Mouse (Mus musculus): Measurements from ENCODE around the gene Clasp2. TPM values are rescaled to one million over a fixed set of nuclear protein-coding genes. Genes with fewer than 3 reads are reported as not detected.

Gene Clasp2
- polyA plus RNA-seq, 1 experiment from 2014 or later: 57.9 TPM

- no peaks in the 10 kb centered on the region for H3K27me3 ChIP-seq (ENCODE audit: control insufficient read depth, insufficient read depth, low read length)
- DNase-seq (ENCODE audit: low spot score): no peak
- no peaks in the 10 kb centered on the region for H3K9me3 ChIP-seq (ENCODE audit: control insufficient read depth, low read length)
- H3K4me2 ChIP-seq (replicated peaks; ENCODE audit: low read depth, low read length): no peak overlapping the region
- ATAC-seq (ENCODE audit: low FRiP score): no peak
- H3K4me3 ChIP-seq (ENCODE audit: low read depth, low read length): no peak overlapping the region
- H3K4me1 ChIP-seq (replicated peaks; ENCODE audit: control insufficient read depth, insufficient read depth, low read length): peaks cover under 1% of the 10 kb centered on the region; the same call in 1 of the 2 replicates
- no peak overlapping the region for H3K9ac ChIP-seq (ENCODE audit: low read depth, low read length)
- H3K36me3 ChIP-seq (ENCODE audit: control insufficient read depth, insufficient read depth, low read length): no peaks in the 10 kb centered on the region
- H3K27ac ChIP-seq (ENCODE audit: low read depth, low read length): no peak overlapping the region
- 84% methylated on average over 5 of the region's 5 CpGs for WGBS
These were observed 55.9 kb downstream of the Clasp2 start for GRCm38 (mm10) chr9:113797206-113797605.

- Histone ChIP-seq H3K4me1 (replicated peaks; ENCODE audit: control insufficient read depth, insufficient read depth, low read length) (no peaks in the 10 kb centered on the region), H3K9me3 (ENCODE audit: control insufficient read depth, low read length) (no peaks in the 10 kb centered on the region), H3K36me3 (ENCODE audit: control insufficient read depth, insufficient read depth, low read length) (no peaks in the 10 kb centered on the region), H3K27me3 (ENCODE audit: control insufficient read depth, insufficient read depth, low read length) (no peaks in the 10 kb centered on the region), H3K9ac (ENCODE audit: low read depth, low read length) (no peak overlapping the region), H3K4me2 (replicated peaks; ENCODE audit: low read depth, low read length) (no peak overlapping the region), H3K27ac (ENCODE audit: low read depth, low read length) (no peak overlapping the region), H3K4me3 (ENCODE audit: low read depth, low read length) (no peak overlapping the region)
- ATAC-seq (ENCODE audit: low FRiP score) (no peak), DNase-seq (ENCODE audit: low spot score) (no peak)
- WGBS: 87% methylated on average over 3 of the region's 3 CpGs
These were observed 59.4 kb downstream of the Clasp2 start for GRCm38 (mm10) chr9:113800671-113801070.

- WGBS: 52% methylated on average over 3 of the region's 3 CpGs
- Histone ChIP-seq H3K9ac (ENCODE audit: low read depth, low read length) (no peak overlapping the region), H3K4me1 (replicated peaks; ENCODE audit: control insufficient read depth, insufficient read depth, low read length) (no peaks in the 10 kb centered on the region), H3K27ac (ENCODE audit: low read depth, low read length) (no peak overlapping the region), H3K4me2 (replicated peaks; ENCODE audit: low read depth, low read length) (no peak overlapping the region), H3K27me3 (ENCODE audit: control insufficient read depth, insufficient read depth, low read length) (no peaks in the 10 kb centered on the region), H3K36me3 (ENCODE audit: control insufficient read depth, insufficient read depth, low read length) (no peaks in the 10 kb centered on the region), H3K9me3 (ENCODE audit: control insufficient read depth, low read length) (no peaks in the 10 kb centered on the region), H3K4me3 (ENCODE audit: low read depth, low read length) (no peak overlapping the region)
- DNase-seq (ENCODE audit: low spot score) (no peak), ATAC-seq (ENCODE audit: low FRiP score) (no peak)
These were observed 61.5 kb downstream of the Clasp2 start for GRCm38 (mm10) chr9:113802734-113803133.

- no peaks in the 10 kb centered on the region for H3K9me3 ChIP-seq (ENCODE audit: control insufficient read depth, low read length)
- no peak overlapping the region for H3K4me2 ChIP-seq (replicated peaks; ENCODE audit: low read depth, low read length)
- no peak for DNase-seq (ENCODE audit: low spot score)
- H3K27ac ChIP-seq (ENCODE audit: low read depth, low read length): no peak overlapping the region
- H3K9ac ChIP-seq (ENCODE audit: low read depth, low read length): no peak overlapping the region
- 84% methylated on average over 2 of the region's 2 CpGs for WGBS
- no peak overlapping the region for H3K4me3 ChIP-seq (ENCODE audit: low read depth, low read length)
- H3K36me3 ChIP-seq (ENCODE audit: control insufficient read depth, insufficient read depth, low read length): no peaks in the 10 kb centered on the region
- no peak for ATAC-seq (ENCODE audit: low FRiP score)
- no peaks in the 10 kb centered on the region for H3K27me3 ChIP-seq (ENCODE audit: control insufficient read depth, insufficient read depth, low read length)
- no peaks in the 10 kb centered on the region for H3K4me1 ChIP-seq (replicated peaks; ENCODE audit: control insufficient read depth, insufficient read depth, low read length)
These were observed 62.5 kb downstream of the Clasp2 start for GRCm38 (mm10) chr9:113803751-113804150.

- DNase-seq (ENCODE audit: low spot score): no peak
- Histone ChIP-seq H3K27me3 (ENCODE audit: control insufficient read depth, insufficient read depth, low read length) (no peaks in the 10 kb centered on the region), H3K9me3 (ENCODE audit: control insufficient read depth, low read length) (no peaks in the 10 kb centered on the region), H3K36me3 (ENCODE audit: control insufficient read depth, insufficient read depth, low read length) (no peaks in the 10 kb centered on the region), H3K9ac (ENCODE audit: low read depth, low read length) (no peak overlapping the region), H3K4me3 (ENCODE audit: low read depth, low read length) (no peak overlapping the region), H3K27ac (ENCODE audit: low read depth, low read length) (no peak overlapping the region), H3K4me2 (replicated peaks; ENCODE audit: low read depth, low read length) (no peak overlapping the region), H3K4me1 (replicated peaks; ENCODE audit: control insufficient read depth, insufficient read depth, low read length) (no peaks in the 10 kb centered on the region)
- ATAC-seq (ENCODE audit: low FRiP score): no peak
- 92% methylated on average over 1 of the region's 1 CpGs for WGBS
These were observed 64.1 kb downstream of the Clasp2 start for GRCm38 (mm10) chr9:113805359-113805758.

GRCm38 (mm10) chr9:113811327-113811726, 70.1 kb downstream of the Clasp2 start:
- ATAC-seq (ENCODE audit: low FRiP score) (no peak), DNase-seq (ENCODE audit: low spot score) (no peak)
- no peaks in the 10 kb centered on the region for H3K36me3 ChIP-seq (ENCODE audit: control insufficient read depth, insufficient read depth, low read length)
- H3K4me1 ChIP-seq (replicated peaks; ENCODE audit: control insufficient read depth, insufficient read depth, low read length): no peaks in the 10 kb centered on the region
- H3K27ac ChIP-seq (ENCODE audit: low read depth, low read length): no peak overlapping the region
- no peak overlapping the region for H3K4me2 ChIP-seq (replicated peaks; ENCODE audit: low read depth, low read length)
- 78% methylated on average over 1 of the region's 1 CpGs for WGBS
- no peak overlapping the region for H3K4me3 ChIP-seq (ENCODE audit: low read depth, low read length)
- no peak overlapping the region for H3K9ac ChIP-seq (ENCODE audit: low read depth, low read length)
- no peaks in the 10 kb centered on the region for H3K27me3 ChIP-seq (ENCODE audit: control insufficient read depth, insufficient read depth, low read length)
- no peaks in the 10 kb centered on the region for H3K9me3 ChIP-seq (ENCODE audit: control insufficient read depth, low read length)

GRCm38 (mm10) chr9:113811957-113812670, 70.8 kb downstream of the Clasp2 start:
- ATAC-seq (ENCODE audit: low FRiP score): peak; percentile 72

GRCm38 (mm10) chr9:113812671-113813001, 71.4 kb downstream of the Clasp2 start:
- ATAC-seq (ENCODE audit: low FRiP score): no peak
- H3K9ac ChIP-seq (ENCODE audit: low read depth, low read length): no peak overlapping the region
- no peaks in the 10 kb centered on the region for H3K36me3 ChIP-seq (ENCODE audit: control insufficient read depth, insufficient read depth, low read length)
- DNase-seq (ENCODE audit: low spot score): peak; percentile 8
- no peaks in the 10 kb centered on the region for H3K27me3 ChIP-seq (ENCODE audit: control insufficient read depth, insufficient read depth, low read length)
- WGBS: 75% methylated on average over 4 of the region's 4 CpGs
- no peak overlapping the region for H3K4me2 ChIP-seq (replicated peaks; ENCODE audit: low read depth, low read length)
- peak overlapping the region; percentile 20; the same call in 1 of the 2 replicates for H3K4me3 ChIP-seq (ENCODE audit: low read depth, low read length)
- H3K27ac ChIP-seq (ENCODE audit: low read depth, low read length): no peak overlapping the region
- no peaks in the 10 kb centered on the region for H3K9me3 ChIP-seq (ENCODE audit: control insufficient read depth, low read length)
- H3K4me1 ChIP-seq (replicated peaks; ENCODE audit: control insufficient read depth, insufficient read depth, low read length): no peaks in the 10 kb centered on the region

More at GRCm38 (mm10) chr9:113811957-113812670, 70.8 kb downstream of the Clasp2 start:
- Histone ChIP-seq H3K36me3 (ENCODE audit: control insufficient read depth, insufficient read depth, low read length) (no peaks in the 10 kb centered on the region), H3K4me1 (replicated peaks; ENCODE audit: control insufficient read depth, insufficient read depth, low read length) (no peaks in the 10 kb centered on the region), H3K27ac (ENCODE audit: low read depth, low read length) (peak overlapping the region; percentile 58), H3K4me3 (ENCODE audit: low read depth, low read length) (peak overlapping the region; percentile 21), H3K9ac (ENCODE audit: low read depth, low read length) (0 out of 2 replicates have a peak overlapping the region, but pooled peaks have one; percentile 11), H3K4me2 (replicated peaks; ENCODE audit: low read depth, low read length) (peak overlapping the region; percentile 23; the same call in 1 of the 2 replicates), H3K27me3 (ENCODE audit: control insufficient read depth, insufficient read depth, low read length) (no peaks in the 10 kb centered on the region), H3K9me3 (ENCODE audit: control insufficient read depth, low read length) (no peaks in the 10 kb centered on the region)
- DNase-seq (ENCODE audit: low spot score): peak; percentile 44
- 47% methylated on average over 9 of the region's 9 CpGs for WGBS

- Histone ChIP-seq H3K36me3 (ENCODE audit: control insufficient read depth, insufficient read depth, low read length) (no peaks in the 10 kb centered on the region), H3K9ac (ENCODE audit: low read depth, low read length) (no peak overlapping the region), H3K27me3 (ENCODE audit: control insufficient read depth, insufficient read depth, low read length) (no peaks in the 10 kb centered on the region), H3K9me3 (ENCODE audit: control insufficient read depth, low read length) (no peaks in the 10 kb centered on the region), H3K4me3 (ENCODE audit: low read depth, low read length) (no peak overlapping the region), H3K4me2 (replicated peaks; ENCODE audit: low read depth, low read length) (no peak overlapping the region), H3K4me1 (replicated peaks; ENCODE audit: control insufficient read depth, insufficient read depth, low read length) (no peaks in the 10 kb centered on the region), H3K27ac (ENCODE audit: low read depth, low read length) (no peak overlapping the region)
- WGBS: 83% methylated on average over 5 of the region's 5 CpGs
- DNase-seq (ENCODE audit: low spot score): no peak
- ATAC-seq (ENCODE audit: low FRiP score): no peak
These were observed 71.8 kb downstream of the Clasp2 start for GRCm38 (mm10) chr9:113813086-113813485.

Measured in hindbrain, embryonic 11.5 days (tissue).